Mouse (Mus musculus) spleen, postnatal 14 days (tissue): ENCODE data around the gene Aprt.

Source experiments
- DNase-seq, 2 experiments: peaks; one replicate each; pipeline ENCODE4 v3.0.0; 2021 to 2022; ENCODE audit warnings: low spot score in 2 of 2

The Aprt gene

GRCm38 (mm10) chr8:122537033-122537432 is 39.7 kb downstream of the Aprt start:
- no peak for DNase-seq

GRCm38 (mm10) chr8:122531312-122531711 is 45.4 kb downstream of the Aprt start:
- no peak for DNase-seq

GRCm38 (mm10) chr8:122529159-122529558 is 47.5 kb downstream of the Aprt start:
- no peak for DNase-seq

GRCm38 (mm10) chr8:122527937-122528336 is 48.8 kb downstream of the Aprt start:
- DNase-seq = no peak

- no peak for DNase-seq
Observed at GRCm38 (mm10) chr8:122526526-122527170, 50.1 kb downstream of the Aprt start.

- no peak for DNase-seq
Observed at GRCm38 (mm10) chr8:122526084-122526483, 50.6 kb downstream of the Aprt start.

- no peak for DNase-seq
Observed at GRCm38 (mm10) chr8:122525004-122525403, 51.7 kb downstream of the Aprt start.
